Mouse (Mus musculus) forebrain, embryonic 13.5 days (tissue): ENCODE measurements at regions not wholly inside any gene's neighbourhood (a gene's known extent, or its start where the extent isn't known, plus 50 kb on each side); places are given as distances from the start of the nearest gene placed in this dataset.

Source experiments
- ATAC-seq: fragments of 200-750 bp; cut with Nextera tagmentation; 2 replicates; pipeline ENCODE4 v1.8.0; 2017
- H3K27ac ChIP-seq: fragments of 300-500 bp; sonication (generic); 2 replicates; pipeline ENCODE4 v1.5.1; 2015; ENCODE audit warnings: inconsistent platforms, mild to moderate bottlenecking, moderate library complexity
- H3K27me3 ChIP-seq: fragments of 300-500 bp; sonication (generic); 2 replicates; pipeline ENCODE4 v1.6.1; 2015; ENCODE audit warnings: mild to moderate bottlenecking, inconsistent platforms
- H3K36me3 ChIP-seq: fragments of 300-500 bp; sonication (generic); 2 replicates; pipeline ENCODE4 v1.6.1; 2015; ENCODE audit warnings: mild to moderate bottlenecking, inconsistent platforms; ENCODE audit not compliant: poor library complexity, severe bottlenecking
- H3K4me1 ChIP-seq: fragments of 300-500 bp; sonication (generic); 2 replicates; pipeline ENCODE4 v1.6.1; 2015; ENCODE audit warnings: inconsistent platforms
- H3K4me2 ChIP-seq: fragments of 300-500 bp; sonication (generic); 2 replicates; pipeline ENCODE4 v1.6.1; 2015; ENCODE audit warnings: inconsistent platforms, mild to moderate bottlenecking, moderate library complexity
- H3K4me3 ChIP-seq: fragments of 300-500 bp; sonication (generic); 2 replicates; pipeline ENCODE4 v1.5.1; 2015; ENCODE audit warnings: mild to moderate bottlenecking, inconsistent platforms
- H3K9ac ChIP-seq: fragments of 300-500 bp; sonication (generic); 2 replicates; pipeline ENCODE4 v1.6.1; 2015; ENCODE audit warnings: mild to moderate bottlenecking, inconsistent platforms
- H3K9me3 ChIP-seq: fragments of 300-500 bp; sonication (generic); replicated peaks from 2 replicates; pipeline ENCODE4 v1.6.1; 2016; ENCODE audit warnings: inconsistent platforms
- WGBS: fragments of 180-500 bp; shearing (Covaris S2); methylation state at CpG from one replicate; pipeline ENCODE4 v1.1.7; 2015; 5-methylcytosine and 5-hydroxymethylcytosine counted together

- Histone ChIP-seq H3K4me1 (no peaks in the 10 kb centered on the region), H3K9ac (no peak overlapping the region), H3K4me3 (no peak overlapping the region), H3K27me3 (no peaks in the 10 kb centered on the region), H3K9me3 (no peaks in the 10 kb centered on the region), H3K36me3 (no peaks in the 10 kb centered on the region), H3K27ac (no peak overlapping the region), H3K4me2 (no peak overlapping the region)
- no peak for ATAC-seq
- WGBS = 76% methylated on average over 4 of the region's 4 CpGs
Observed at GRCm38 (mm10) chr13:42526163-42526562, 154.3 kb upstream of the Phactr1 start.

GRCm38 (mm10) chr13:42526966-42527365 is 153.5 kb upstream of the Phactr1 start:
- Histone ChIP-seq H3K9me3 (no peaks in the 10 kb centered on the region), H3K4me3 (no peak overlapping the region), H3K27ac (no peak overlapping the region), H3K9ac (no peak overlapping the region), H3K4me2 (no peak overlapping the region), H3K36me3 (no peaks in the 10 kb centered on the region), H3K27me3 (no peaks in the 10 kb centered on the region), H3K4me1 (no peaks in the 10 kb centered on the region)
- WGBS = 63% methylated on average over 8 of the region's 8 CpGs
- no peak for ATAC-seq

GRCm38 (mm10) chr13:42528169-42528568 is 152.3 kb upstream of the Phactr1 start:
- Histone ChIP-seq H3K36me3 (no peaks in the 10 kb centered on the region), H3K9me3 (no peaks in the 10 kb centered on the region), H3K4me2 (no peak overlapping the region), H3K27ac (no peak overlapping the region), H3K4me3 (no peak overlapping the region), H3K4me1 (no peaks in the 10 kb centered on the region), H3K27me3 (no peaks in the 10 kb centered on the region), H3K9ac (no peak overlapping the region)
- no peak for ATAC-seq
- 90% methylated on average over 2 of the region's 2 CpGs for WGBS

- Histone ChIP-seq H3K27me3 (no peaks in the 10 kb centered on the region), H3K4me2 (no peak overlapping the region), H3K27ac (no peak overlapping the region), H3K9ac (no peak overlapping the region), H3K36me3 (no peaks in the 10 kb centered on the region), H3K4me3 (no peak overlapping the region), H3K9me3 (no peaks in the 10 kb centered on the region; the same call in 1 of the 2 replicates), H3K4me1 (no peaks in the 10 kb centered on the region)
- no peak for ATAC-seq
- WGBS = 78% methylated on average over 7 of the region's 7 CpGs
Observed at GRCm38 (mm10) chr13:42536501-42537210, 143.8 kb upstream of the Phactr1 start.

GRCm38 (mm10) chr13:42538046-42538445 is 142.4 kb upstream of the Phactr1 start:
- ATAC-seq = no peak
- 91% methylated on average over 2 of the region's 2 CpGs for WGBS
- H3K4me1 ChIP-seq = no peaks in the 10 kb centered on the region
- no peak overlapping the region for H3K9ac ChIP-seq
- H3K4me2 ChIP-seq = no peak overlapping the region
- no peak overlapping the region for H3K4me3 ChIP-seq
- no peaks in the 10 kb centered on the region; the same call in 1 of the 2 replicates for H3K9me3 ChIP-seq
- H3K36me3 ChIP-seq = no peaks in the 10 kb centered on the region
- no peak overlapping the region for H3K27ac ChIP-seq
- no peaks in the 10 kb centered on the region for H3K27me3 ChIP-seq

GRCm38 (mm10) chr13:42544536-42545094 is 135.8 kb upstream of the Phactr1 start:
- Histone ChIP-seq H3K36me3 (no peaks in the 10 kb centered on the region), H3K4me1 (no peaks in the 10 kb centered on the region), H3K4me2 (no peak overlapping the region), H3K27me3 (no peaks in the 10 kb centered on the region), H3K9ac (no peak overlapping the region), H3K9me3 (no peaks in the 10 kb centered on the region; the same call in 1 of the 2 replicates), H3K4me3 (no peak overlapping the region), H3K27ac (no peak overlapping the region)
- ATAC-seq = no peak
- 87% methylated on average over 4 of the region's 4 CpGs for WGBS

- Histone ChIP-seq H3K4me3 (no peak overlapping the region), H3K9ac (no peak overlapping the region), H3K27ac (no peak overlapping the region), H3K36me3 (no peaks in the 10 kb centered on the region), H3K9me3 (no peaks in the 10 kb centered on the region; the same call in 1 of the 2 replicates), H3K4me2 (no peak overlapping the region), H3K27me3 (no peaks in the 10 kb centered on the region), H3K4me1 (no peaks in the 10 kb centered on the region)
- 76% methylated on average over 4 of the region's 4 CpGs for WGBS
- ATAC-seq = no peak
Observed at GRCm38 (mm10) chr13:42546389-42546788, 134.0 kb upstream of the Phactr1 start.

GRCm38 (mm10) chr13:42546851-42547250 is 133.6 kb upstream of the Phactr1 start:
- H3K27ac ChIP-seq = no peak overlapping the region
- H3K4me3 ChIP-seq = no peak overlapping the region
- 90% methylated on average over 10 of the region's 10 CpGs for WGBS
- H3K4me1 ChIP-seq = no peaks in the 10 kb centered on the region
- no peaks in the 10 kb centered on the region for H3K27me3 ChIP-seq
- no peaks in the 10 kb centered on the region for H3K36me3 ChIP-seq
- no peak overlapping the region for H3K9ac ChIP-seq
- ATAC-seq = no peak
- no peak overlapping the region for H3K4me2 ChIP-seq
- H3K9me3 ChIP-seq = no peaks in the 10 kb centered on the region

- no peak overlapping the region for H3K27ac ChIP-seq
- no peak overlapping the region for H3K4me3 ChIP-seq
- H3K36me3 ChIP-seq = no peaks in the 10 kb centered on the region
- H3K9me3 ChIP-seq = no peaks in the 10 kb centered on the region
- 82% methylated on average over 5 of the region's 5 CpGs for WGBS
- no peak overlapping the region for H3K4me2 ChIP-seq
- H3K27me3 ChIP-seq = no peaks in the 10 kb centered on the region
- H3K9ac ChIP-seq = no peak overlapping the region
- H3K4me1 ChIP-seq = no peaks in the 10 kb centered on the region
- ATAC-seq = no peak
Observed at GRCm38 (mm10) chr13:42549021-42549559, 131.3 kb upstream of the Phactr1 start.

- WGBS = 76% methylated on average over 4 of the region's 4 CpGs
- H3K9ac ChIP-seq = no peak overlapping the region
- no peak overlapping the region for H3K4me3 ChIP-seq
- no peak for ATAC-seq
- H3K4me1 ChIP-seq = no peaks in the 10 kb centered on the region
- H3K9me3 ChIP-seq = no peaks in the 10 kb centered on the region
- H3K27ac ChIP-seq = no peak overlapping the region
- no peak overlapping the region for H3K4me2 ChIP-seq
- H3K36me3 ChIP-seq = no peaks in the 10 kb centered on the region
- no peaks in the 10 kb centered on the region for H3K27me3 ChIP-seq
Observed at GRCm38 (mm10) chr13:42554961-42555360, 125.5 kb upstream of the Phactr1 start.

GRCm38 (mm10) chr13:42558526-42558925 is 121.9 kb upstream of the Phactr1 start:
- 92% methylated on average over 3 of the region's 3 CpGs for WGBS
- Histone ChIP-seq H3K27me3 (no peaks in the 10 kb centered on the region), H3K27ac (no peak overlapping the region), H3K4me2 (no peak overlapping the region), H3K4me1 (no peaks in the 10 kb centered on the region), H3K4me3 (no peak overlapping the region), H3K36me3 (no peaks in the 10 kb centered on the region), H3K9ac (no peak overlapping the region), H3K9me3 (no peaks in the 10 kb centered on the region)
- ATAC-seq = no peak

GRCm38 (mm10) chr13:42561446-42561845 is 119.0 kb upstream of the Phactr1 start:
- H3K9ac ChIP-seq = no peak overlapping the region
- H3K4me1 ChIP-seq = no peaks in the 10 kb centered on the region
- no peak for ATAC-seq
- no peaks in the 10 kb centered on the region for H3K9me3 ChIP-seq
- H3K4me2 ChIP-seq = no peak overlapping the region
- H3K27ac ChIP-seq = no peak overlapping the region
- no peaks in the 10 kb centered on the region for H3K36me3 ChIP-seq
- H3K27me3 ChIP-seq = no peaks in the 10 kb centered on the region
- no peak overlapping the region for H3K4me3 ChIP-seq
- 79% methylated on average over 2 of the region's 2 CpGs for WGBS
